Mouse (Mus musculus): ENCODE data around the gene Barx1.

DNA sequence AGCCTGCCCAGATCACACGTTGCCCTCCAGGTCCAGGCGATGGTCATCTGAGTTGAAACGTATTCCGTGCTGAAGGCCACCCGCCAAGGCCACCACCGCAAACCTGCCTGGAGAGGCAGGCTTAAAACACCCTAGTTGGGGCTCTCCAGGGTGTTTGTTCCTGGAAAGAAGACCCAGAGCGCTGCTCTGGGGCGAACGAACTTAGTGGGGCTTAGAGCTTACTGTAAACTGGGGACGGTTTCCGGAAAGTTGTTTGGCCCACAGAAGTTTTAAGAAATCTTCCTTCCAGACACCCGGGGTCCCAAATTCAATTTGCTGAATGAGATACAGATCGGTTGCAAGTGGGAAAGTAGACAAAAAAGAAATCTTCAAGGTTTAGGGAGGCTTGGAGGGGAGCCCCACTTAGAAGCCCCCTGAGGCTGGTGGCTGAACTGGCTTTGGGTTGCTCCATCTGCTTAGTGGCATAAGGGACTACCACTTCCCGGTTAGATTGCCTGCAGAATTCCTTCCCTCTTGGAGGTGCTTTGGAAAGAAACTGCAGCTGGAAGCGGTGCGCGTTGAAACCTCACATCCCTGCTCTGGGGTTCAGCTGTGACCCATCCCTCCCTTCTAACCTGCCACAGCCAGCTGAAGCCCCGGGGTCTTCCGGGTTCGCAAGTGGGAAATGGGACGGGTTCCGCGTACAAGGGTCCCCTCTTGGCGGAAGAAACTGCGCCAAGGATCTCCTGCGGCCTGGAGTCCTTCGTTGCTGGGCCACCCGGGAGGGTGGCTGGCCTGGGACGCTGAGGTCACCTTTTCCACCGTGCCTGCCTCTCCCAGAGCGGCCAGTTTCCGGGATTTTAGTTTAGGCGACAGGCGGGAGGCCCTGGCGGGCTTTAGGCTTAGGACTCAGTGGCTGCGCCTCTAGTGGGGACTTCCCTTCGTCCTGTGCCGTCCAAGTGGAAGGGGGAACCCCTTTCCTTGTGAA, 3.3 kb upstream of the Barx1 start:
- TF ChIP-seq CTCF (IDR thresholded peaks at IDR 0.05; ENCODE audit: low read depth, low read length) = no peak
- TF ChIP-seq POLR2A (IDR thresholded peaks at IDR 0.05; ENCODE audit: insufficient read depth, low read length) = no peak

All from ES-Bruce4 (cell line).